Mouse (Mus musculus) MEL-GATA-1-ER (cell line): ENCODE results near the gene Akap8.

Experiments
- DNase-seq: peaks from one replicate; pipeline ENCODE4 v3.0.0-alpha.2; 2012; ENCODE audit warnings: low read depth; ENCODE audit errors: extremely low read depth

The Akap8 gene

GRCm38 (mm10) chr17:32320597-32321389 is at the start of gene Akap8:
Gene Akap8, minus strand, starts transcription at chr17:32321238.
- peak; percentile 98 for DNase-seq

GRCm38 (mm10) chr17:32368991-32369578 is 48.0 kb upstream of the Akap8 start:
- no peak for DNase-seq

GRCm38 (mm10) chr17:32367706-32368105 is 46.7 kb upstream of the Akap8 start:
- DNase-seq, result no peak

GRCm38 (mm10) chr17:32365296-32365695 is 44.3 kb upstream of the Akap8 start:
- DNase-seq, result no peak

GRCm38 (mm10) chr17:32364850-32365249 is 43.8 kb upstream of the Akap8 start:
- DNase-seq, result no peak

GRCm38 (mm10) chr17:32364331-32364730 is 43.3 kb upstream of the Akap8 start:
- DNase-seq, result peak; percentile 67

- DNase-seq, result no peak
Observed at GRCm38 (mm10) chr17:32363821-32364301, 42.8 kb upstream of the Akap8 start.

- no peak for DNase-seq
Observed at GRCm38 (mm10) chr17:32362686-32363085, 41.6 kb upstream of the Akap8 start.

GRCm38 (mm10) chr17:32359928-32360327 is 38.9 kb upstream of the Akap8 start:
- DNase-seq, result no peak

- DNase-seq, result no peak
Observed at GRCm38 (mm10) chr17:32358943-32359340, 37.9 kb upstream of the Akap8 start.

- no peak for DNase-seq
Observed at GRCm38 (mm10) chr17:32358192-32358942, 37.3 kb upstream of the Akap8 start.

GRCm38 (mm10) chr17:32356766-32357760 is 36.0 kb upstream of the Akap8 start:
- no peak for DNase-seq

GRCm38 (mm10) chr17:32356281-32356680 is 35.2 kb upstream of the Akap8 start:
- no peak for DNase-seq

GRCm38 (mm10) chr17:32355031-32355430 is 34.0 kb upstream of the Akap8 start:
- no peak for DNase-seq

GRCm38 (mm10) chr17:32354211-32354610 is 33.2 kb upstream of the Akap8 start:
- no peak for DNase-seq

GRCm38 (mm10) chr17:32353696-32354095 is 32.7 kb upstream of the Akap8 start:
- no peak for DNase-seq

GRCm38 (mm10) chr17:32351726-32352125 is 30.7 kb upstream of the Akap8 start:
- DNase-seq, result no peak

- no peak for DNase-seq
Observed at GRCm38 (mm10) chr17:32351269-32351668, 30.2 kb upstream of the Akap8 start.

- DNase-seq, result peak; percentile 98
Observed at GRCm38 (mm10) chr17:32350382-32350983, 29.4 kb upstream of the Akap8 start, which contains the start of gene Akap8l. Gene Akap8l, minus strand, starts transcription at chr17:32350607.

- no peak for DNase-seq
Observed at GRCm38 (mm10) chr17:32349851-32350381, 28.9 kb upstream of the Akap8 start.
